In the genomic region with DNA sequence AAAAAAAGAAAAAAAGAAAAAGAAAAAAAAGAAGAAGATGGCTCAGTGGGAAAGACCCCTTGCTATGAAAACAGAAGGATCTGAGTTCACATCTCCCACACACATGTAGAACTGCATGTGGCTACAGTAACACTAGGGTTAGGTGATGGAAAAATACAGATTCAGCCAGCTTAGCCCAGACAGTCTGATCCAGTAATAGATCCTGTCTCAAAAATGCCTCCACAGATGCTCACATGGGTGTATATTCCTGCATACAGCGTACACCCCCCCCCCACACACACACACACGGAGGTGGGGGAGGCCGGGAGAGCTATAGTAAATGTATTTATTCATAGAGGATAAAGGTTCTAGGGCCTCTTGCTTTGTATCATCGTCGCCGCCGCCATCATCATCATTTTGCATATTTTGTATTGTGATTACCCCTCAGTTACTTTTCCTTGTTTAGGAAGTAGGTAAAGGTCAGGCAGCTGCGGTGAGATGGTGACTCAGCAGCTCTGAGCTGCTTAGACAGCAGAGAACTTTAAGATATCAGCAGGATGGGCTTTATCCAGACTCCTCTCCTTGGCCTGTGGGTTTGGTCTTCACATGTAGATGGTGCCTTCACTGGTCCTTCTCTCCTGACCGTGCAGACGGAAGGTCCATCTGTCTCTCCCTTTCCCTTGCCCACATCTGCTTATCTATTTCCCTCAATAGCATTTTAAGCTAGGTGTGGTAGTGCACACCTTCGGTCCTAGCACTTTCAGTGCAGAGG, we compare ENCODE assay signal across 1 mouse cellular context.
TF ChIP-seq lines count a peak whose summit lies in the region.

No protein-coding gene starts in this region.

TF ChIP-seq in CH12.LX, 34 proteins besides CTCF, POLR2A, EP300 and RAD21:
- TF ChIP-seq POLR2AphosphoS2 (IDR thresholded peaks at IDR 0.05; ENCODE audit: low read depth, low read length) (no peak), JUND (conservative IDR thresholded peaks at IDR 0.05; ENCODE audit: low read depth, low read length) (no peak), SMC3 (IDR thresholded peaks at IDR 0.05; ENCODE audit: low read depth, low read length) (no peak), UBTF (IDR thresholded peaks at IDR 0.05; ENCODE audit: low read depth, low read length) (no peak), ETS1 (conservative IDR thresholded peaks at IDR 0.05; ENCODE audit: low read depth, low read length) (no peak), CHD1 (IDR thresholded peaks at IDR 0.05; ENCODE audit: low read depth, low read length) (no peak), MAX (IDR thresholded peaks at IDR 0.05; ENCODE audit: low read length) (no peak), TCF12 (IDR thresholded peaks at IDR 0.05; ENCODE audit: low read depth, low read length) (no peak), NELFE (IDR thresholded peaks at IDR 0.05; ENCODE audit: low read depth, low read length) (no peak), MYC (IDR thresholded peaks at IDR 0.05; ENCODE audit: low read depth, low read length) (no peak), ZC3H11A (IDR thresholded peaks at IDR 0.05; ENCODE audit: low read depth, low read length) (no peak), KAT2A (IDR thresholded peaks at IDR 0.05; ENCODE audit: insufficient replicate concordance, low read length) (no peak), GABPA (IDR thresholded peaks at IDR 0.05; ENCODE audit: insufficient replicate concordance, low read depth, low read length) (no peak), MAZ (IDR thresholded peaks at IDR 0.05; ENCODE audit: low read depth, low read length) (no peak), E2F4 (IDR thresholded peaks at IDR 0.05; ENCODE audit: insufficient replicate concordance, low read depth, low read length) (no peak), MEF2A (IDR thresholded peaks at IDR 0.05; ENCODE audit: borderline replicate concordance, low read depth, low read length) (no peak), HCFC1 (IDR thresholded peaks at IDR 0.05; ENCODE audit: low read depth, low read length) (no peak)
